Comparison of ENCODE assay signal across 8 mouse cellular contexts in genomic region chr9:13681581-13682038, GRCm38 (mm10).
DNase-seq lines count a peak whose midpoint lies in the region; ATAC-seq and TF ChIP-seq lines count a peak whose summit lies in the region.

No protein-coding gene starts in this region.

- H3K27ac ChIP-seq in cortical plate, adult 2 months (ENCODE audit: insufficient read depth, low read length) = no peak overlapping the region
- peak overlapping the region; percentile 54; the same call in 1 of the 2 replicates for H3K27ac ChIP-seq in intestine, postnatal 0 days (ENCODE audit: low read depth, low read length)
- H3K27ac ChIP-seq in small intestine, adult 2 months (ENCODE audit: insufficient read depth, low read depth, low read length) = peak overlapping the region; percentile 82

- TF ChIP-seq CTCF in cortical plate, adult 2 months (IDR thresholded peaks at IDR 0.05; ENCODE audit: extremely low read depth, insufficient read depth, low read length) = peak; percentile 66
- peak; percentile 84 for TF ChIP-seq CTCF in intestine, postnatal 0 days (IDR thresholded peaks at IDR 0.05; ENCODE audit: low read depth)
- TF ChIP-seq CTCF in small intestine, adult 2 months (IDR thresholded peaks at IDR 0.05; ENCODE audit: extremely low read depth, insufficient read length, insufficient replicate concordance, low read depth, low read length) = peak; percentile 41; the same call in 1 of the 2 replicates

- no peaks in the 10 kb centered on the region for H3K27me3 ChIP-seq in intestine, postnatal 0 days (replicated peaks; ENCODE audit: control insufficient read depth, insufficient read depth, low read length)
- H3K27me3 ChIP-seq in small intestine, adult 2 months (ENCODE audit: control insufficient read depth, insufficient read depth, low read length) = no peaks in the 10 kb centered on the region

- 7% methylated on average over 8 of the region's 8 CpGs for WGBS in intestine, postnatal 0 days
- WGBS in small intestine, adult 2 months = 5% methylated on average over 8 of the region's 8 CpGs

- DNase-seq in brain, adult 2 months (ENCODE audit: low read depth, low spot score) = peak; percentile 90
- peak; percentile 44 for DNase-seq in gastrocnemius, postnatal 25 days
- DNase-seq in left cerebral cortex, postnatal 10 days (ENCODE audit: extremely low spot score in 1 of 2, low spot score in 2 of 2) = peak; percentile 69 to 83
- DNase-seq in lung, postnatal 4 days = peak; percentile 52 to 73
- DNase-seq in natural killer cell, adult 2 months (ENCODE audit: low spot score in 2 of 2) = no peak

- H3K9me3 ChIP-seq in intestine, postnatal 0 days (ENCODE audit: control insufficient read depth) = no peaks in the 10 kb centered on the region

- H3K36me3 ChIP-seq in intestine, postnatal 0 days (ENCODE audit: control insufficient read depth, insufficient read depth) = no peaks in the 10 kb centered on the region
- no peaks in the 10 kb centered on the region for H3K36me3 ChIP-seq in small intestine, adult 2 months (ENCODE audit: control insufficient read depth, insufficient read depth, low read length)

- peak; percentile 99 for ATAC-seq in intestine, postnatal 0 days

- no peak overlapping the region for H3K9ac ChIP-seq in intestine, postnatal 0 days (ENCODE audit: low read depth, low read length)

- TF ChIP-seq POLR2A in cortical plate, adult 2 months (IDR thresholded peaks at IDR 0.05; ENCODE audit: extremely low read depth, insufficient read depth, low read length) = no peak
- TF ChIP-seq POLR2A in small intestine, adult 2 months (IDR thresholded peaks at IDR 0.05; ENCODE audit: low read depth, low read length) = no peak

- H3K4me2 ChIP-seq in intestine, postnatal 0 days (replicated peaks; ENCODE audit: low read depth) = peak overlapping the region; percentile 10; the same call in 1 of the 2 replicates

- intact Hi-C loops in left cerebral cortex, postnatal 10 days (cut with DNase I) = no loop called here

- H3K4me3 ChIP-seq in cortical plate, adult 2 months (ENCODE audit: insufficient read depth, low read length) = no peak overlapping the region
- H3K4me3 ChIP-seq in intestine, postnatal 0 days (ENCODE audit: low read depth, low read length) = no peak overlapping the region
- H3K4me3 ChIP-seq in small intestine, adult 2 months (ENCODE audit: low read depth, low read length) = no peak overlapping the region

- H3K4me1 ChIP-seq in cortical plate, adult 2 months (ENCODE audit: control insufficient read depth, insufficient read depth, low read length) = no peaks in the 10 kb centered on the region; the same call in 1 of the 2 replicates
- no peaks in the 10 kb centered on the region for H3K4me1 ChIP-seq in intestine, postnatal 0 days (replicated peaks; ENCODE audit: control insufficient read depth, insufficient read depth, low read length)
- peaks cover 9% of the 10 kb centered on the region; the same call in 1 of the 2 replicates for H3K4me1 ChIP-seq in small intestine, adult 2 months (ENCODE audit: control insufficient read depth, insufficient read depth, insufficient read length, low read length)

Comparison
In these comparisons a context has a peak if more than half of its experiments do, and no peak if none do; other contexts are left out.
1. DNase-seq: peak in brain, adult 2 months (single experiment), gastrocnemius, postnatal 25 days (single experiment), left cerebral cortex, postnatal 10 days (2 of 2) and lung, postnatal 4 days (2 of 2); none in natural killer cell, adult 2 months (0 of 2).
2. Peak in every context shown above with its lines, with median percentiles within 50 percentile points of each other: CTCF ChIP-seq.